Mouse (Mus musculus): ENCODE data around the gene Fat4.

The Fat4 gene

GRCm38 (mm10) chr3:38962328-38962727, 75.6 kb downstream of the Fat4 start:
- no peak for DNase-seq (ENCODE audit: low read depth)

GRCm38 (mm10) chr3:38967480-38967879, 80.7 kb downstream of the Fat4 start:
- no peak for DNase-seq (ENCODE audit: low read depth)

- no peak for DNase-seq (ENCODE audit: low read depth)
Observed at GRCm38 (mm10) chr3:38986379-38986778, 99.6 kb downstream of the Fat4 start.

GRCm38 (mm10) chr3:38989181-38989580, 102.4 kb downstream of the Fat4 start:
- no peak for DNase-seq (ENCODE audit: low read depth)

- no peak for DNase-seq (ENCODE audit: low read depth)
Observed at GRCm38 (mm10) chr3:39000011-39000410, 113.3 kb downstream of the Fat4 start.

- DNase-seq (ENCODE audit: low read depth) = no peak
Observed at GRCm38 (mm10) chr3:39010544-39010943, 123.8 kb downstream of the Fat4 start.

GRCm38 (mm10) chr3:39017633-39018032, 130.9 kb downstream of the Fat4 start:
- no peak for DNase-seq (ENCODE audit: low read depth)

- no peak for DNase-seq (ENCODE audit: low read depth)
Observed at GRCm38 (mm10) chr3:39036113-39036512, 149.4 kb downstream of the Fat4 start.

- DNase-seq (ENCODE audit: low read depth) = no peak
Observed at GRCm38 (mm10) chr3:39046425-39046824, 159.7 kb downstream of the Fat4 start.

- DNase-seq (ENCODE audit: low read depth) = no peak
Observed at GRCm38 (mm10) chr3:39047621-39048303, 161.0 kb downstream of the Fat4 start.

- DNase-seq (ENCODE audit: low read depth) = no peak
Observed at GRCm38 (mm10) chr3:39048304-39048667, 161.5 kb downstream of the Fat4 start.

GRCm38 (mm10) chr3:39050130-39050529, 163.4 kb downstream of the Fat4 start:
- DNase-seq (ENCODE audit: low read depth) = no peak

- DNase-seq (ENCODE audit: low read depth) = no peak
Observed at GRCm38 (mm10) chr3:39053072-39053471, 166.3 kb downstream of the Fat4 start.
